Mouse (Mus musculus) monocyte, adult 59 days (primary cell): ENCODE results near the gene Ccdc169. TPM values are rescaled to one million over a fixed set of nuclear protein-coding genes. Genes with fewer than 3 reads are reported as not detected.

ENCODE experiments used
- total RNA-seq, 2 experiments: library from RNA; stranded (reverse); gene quantifications; one replicate each; pipeline ENCODE4 v1.2.4; 2023

Gene Ccdc169
- not detected for total RNA-seq

DNA sequence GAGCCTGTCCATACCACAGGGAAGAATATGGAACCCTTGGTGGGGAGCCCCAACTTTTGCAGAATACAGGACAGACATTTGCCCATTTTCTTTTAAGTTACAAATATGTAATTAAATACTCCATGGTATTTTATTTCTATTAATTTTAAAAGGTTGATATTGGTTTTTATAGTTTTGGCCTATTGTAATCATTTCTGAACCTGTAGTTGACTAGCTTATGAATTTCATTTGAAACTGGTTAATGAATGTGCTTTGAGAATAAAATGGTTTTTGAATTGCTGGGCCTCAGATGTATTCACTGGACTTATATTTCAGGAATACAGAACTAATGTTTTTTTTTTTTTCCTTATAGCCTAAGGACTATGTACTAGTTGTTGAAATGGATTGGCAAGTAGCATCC is at the start of gene Ccdc169:
TSS of gene Ccdc169 (plus strand) at position 301 of the 400 bp plus-strand sequence.

DNA sequence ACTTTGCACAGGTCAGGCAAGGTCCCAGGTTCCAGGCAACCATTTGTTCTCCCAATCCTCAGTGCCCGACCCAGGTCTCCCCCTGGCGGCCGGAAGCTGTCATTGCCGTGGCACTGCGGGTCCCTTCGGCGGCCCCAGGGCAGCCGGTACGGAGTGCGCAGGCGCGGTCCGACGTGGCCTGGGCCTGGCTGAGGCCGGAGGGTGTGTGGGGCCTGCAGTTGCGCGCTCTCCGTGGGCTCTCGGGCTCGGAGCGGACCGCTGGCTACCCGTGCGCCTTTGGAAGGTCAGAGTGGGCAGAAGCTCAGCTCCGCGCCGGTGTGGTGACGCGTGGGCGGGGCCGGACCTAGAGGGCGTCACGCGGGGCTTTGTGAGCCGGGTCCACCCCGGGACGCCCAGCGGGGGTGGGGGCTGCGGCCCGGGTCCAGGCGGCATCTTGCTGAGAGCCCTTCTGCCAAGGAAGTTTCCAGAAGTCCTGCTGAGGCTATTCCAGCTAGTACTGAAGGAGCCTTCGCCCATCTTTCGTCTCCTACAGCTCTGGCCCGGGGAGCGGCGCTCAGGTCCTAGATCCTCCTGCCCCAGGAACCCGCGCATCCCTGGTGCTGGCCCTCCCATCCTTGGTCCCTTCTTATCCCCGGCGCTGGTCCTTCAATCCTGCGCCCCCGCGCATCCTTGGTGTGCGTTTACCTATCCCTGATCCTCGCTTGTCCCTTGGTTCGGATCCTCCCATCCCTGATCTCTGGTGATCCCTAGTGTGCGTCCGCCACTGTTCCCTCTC is 25.0 kb upstream of the Ccdc169 start, which contains the start of gene Spg20:
TSS of gene Spg20 (plus strand) at position 174 of the 775 bp plus-strand sequence.

DNA sequence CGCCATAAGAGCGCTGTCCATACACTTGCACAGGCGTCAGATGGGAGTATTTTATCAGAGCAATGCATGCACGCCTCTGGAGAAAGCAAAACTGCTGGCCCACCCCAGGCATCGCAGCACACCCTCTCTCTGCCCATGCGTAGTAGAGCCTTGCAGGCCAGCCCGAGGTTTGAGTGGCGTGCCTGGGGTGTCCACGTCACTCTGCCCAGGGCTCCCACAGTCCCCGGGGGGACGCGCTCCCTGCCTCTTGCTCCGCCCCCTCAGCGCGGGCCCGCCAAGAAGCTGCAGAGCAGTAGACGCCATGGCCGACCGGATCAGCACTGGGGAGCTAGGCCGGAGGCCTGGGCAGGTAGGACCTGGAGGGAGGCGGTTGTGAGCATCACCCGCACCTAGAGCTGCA is 44.6 kb downstream of the Ccdc169 start, which contains the start of gene Sohlh2:
TSS of gene Sohlh2 (plus strand) at position 263 of the 400 bp plus-strand sequence.

Other genes starting within 250 kb of the Ccdc169 start
- gene Sertm1, start 221.5 kb upstream of the Ccdc169 start, total RNA-seq, result not detected
- not detected for gene Ccna1, start 81.8 kb upstream of the Ccdc169 start, total RNA-seq
- 10 to 100 TPM; 12.6 to 14.5 TPM for gene Spg20, start 25.2 kb upstream of the Ccdc169 start, total RNA-seq
- gene Sohlh2, start 44.7 kb downstream of the Ccdc169 start, total RNA-seq, result not detected
- gene Dclk1, start 105.0 kb downstream of the Ccdc169 start, total RNA-seq, result under 1 TPM in 1 of 2 experiments, not detected in 1; 0.42 TPM